Mouse (Mus musculus) kidney, embryonic 16.5 days (tissue): ENCODE results near the gene Gadd45g. TPM values are rescaled to one million over a fixed set of nuclear protein-coding genes. Genes with fewer than 3 reads are reported as not detected.

Source experiments
- ATAC-seq: fragments of 200-750 bp; cut with Nextera tagmentation; 2 replicates; pipeline ENCODE4 v1.8.0; 2017; ENCODE audit warnings: moderate TSS enrichment; ENCODE audit not compliant: low FRiP score, low TSS enrichment
- H3K27ac ChIP-seq: fragments of 300-500 bp; sonication (generic); 2 replicates; pipeline ENCODE4 v1.5.1; 2014; ENCODE audit warnings: low read length
- H3K27me3 ChIP-seq: fragments of 300-500 bp; sonication (generic); 2 replicates; pipeline ENCODE4 v1.6.1; 2014; ENCODE audit warnings: low read length, control low read depth, mixed read lengths; ENCODE audit not compliant: insufficient read depth
- H3K36me3 ChIP-seq: fragments of 300-500 bp; sonication (generic); 2 replicates; pipeline ENCODE4 v1.6.1; 2014; ENCODE audit warnings: low read length, control low read depth, mixed read lengths; ENCODE audit not compliant: insufficient read depth
- H3K4me1 ChIP-seq: fragments of 300-500 bp; sonication (generic); 2 replicates; pipeline ENCODE4 v1.6.1; 2014; ENCODE audit warnings: low read length, control low read depth, mixed read lengths; ENCODE audit not compliant: insufficient read depth
- H3K4me2 ChIP-seq: fragments of 300-500 bp; sonication (generic); replicated peaks from 2 replicates; pipeline ENCODE4 v1.6.1; 2014; ENCODE audit warnings: low read depth, low read length
- H3K4me3 ChIP-seq: fragments of 300-500 bp; sonication (generic); 2 replicates; pipeline ENCODE4 v1.5.1; 2014; ENCODE audit warnings: mild to moderate bottlenecking, low read length
- H3K9ac ChIP-seq: fragments of 300-500 bp; sonication (generic); replicated peaks from 2 replicates; pipeline ENCODE4 v1.6.1; 2014; ENCODE audit warnings: low read length
- H3K9me3 ChIP-seq: fragments of 300-500 bp; sonication (generic); 2 replicates; pipeline ENCODE4 v1.6.1; 2016; ENCODE audit warnings: low read length, control low read depth
- WGBS: fragments of 180-500 bp; shearing (Covaris S2); extraction: QIAGEN DNeasy Blood & Tissue Kit; methylation state at CpG from one replicate; pipeline ENCODE4 v1.1.7; 2014; 5-methylcytosine and 5-hydroxymethylcytosine counted together
- polyA plus RNA-seq: library from polyadenylated mRNA; unstranded; fragments of >200 nt; fragmentation: Nextera tagmentation; extraction: Ambion mirVana; gene quantifications from 2 replicates; pipeline ENCODE4 v1.2.1, GENCODE M21; 2015

Gene Gadd45g
- polyA plus RNA-seq, 1 experiment from 2014 or later: 48.5 TPM

DNA sequence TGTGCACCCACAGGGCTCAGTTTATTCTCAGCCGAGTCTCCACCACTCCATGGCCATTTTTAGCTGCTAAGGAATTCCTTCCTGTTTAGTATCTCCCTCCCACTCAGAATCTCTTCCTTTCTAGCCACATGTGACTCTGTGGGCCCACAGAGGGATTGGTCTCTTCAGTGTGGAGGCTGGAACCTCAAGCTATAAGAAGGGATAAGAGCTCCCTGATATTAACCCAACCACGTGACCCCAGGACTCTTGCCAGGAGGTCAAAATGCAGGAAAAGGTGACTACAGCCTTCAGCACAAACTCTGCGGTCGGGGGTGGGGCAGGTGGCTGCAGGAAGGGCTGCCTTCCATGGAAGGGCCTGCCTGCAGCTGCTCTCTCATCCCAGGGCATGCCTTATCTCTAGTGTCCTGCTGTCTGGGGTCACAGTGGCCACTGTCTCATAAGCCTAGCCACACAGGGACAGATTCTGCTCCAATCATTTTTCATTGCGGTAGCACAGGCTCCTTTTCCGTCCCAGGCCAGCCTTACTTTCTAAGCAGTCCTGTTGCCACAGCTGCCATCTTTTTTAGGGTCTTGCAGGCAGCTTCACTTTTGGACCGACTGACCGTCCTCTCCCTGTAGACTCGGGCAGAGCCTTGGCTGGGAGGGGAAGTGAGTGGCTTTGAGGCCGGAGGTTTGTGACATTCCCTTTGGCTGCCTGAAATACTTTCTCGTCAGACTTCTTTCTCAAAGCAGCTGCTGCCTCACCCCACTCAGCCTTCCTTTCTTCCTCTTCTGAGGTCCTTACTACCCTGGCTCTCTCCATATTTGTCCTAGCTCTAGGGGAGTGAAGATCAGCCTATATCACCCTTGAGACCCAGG lies 35.0 kb downstream of the Gadd45g start:
- no peak overlapping the region for H3K4me3 ChIP-seq
- no peaks in the 10 kb centered on the region for H3K36me3 ChIP-seq
- no peaks in the 10 kb centered on the region for H3K27me3 ChIP-seq
- H3K9me3 ChIP-seq: no peaks in the 10 kb centered on the region
- no peak overlapping the region for H3K27ac ChIP-seq
- no peak overlapping the region for H3K4me2 ChIP-seq
- no peak for ATAC-seq
- 50% methylated on average over 11 of the region's 11 CpGs for WGBS
- peaks cover 20% of the 10 kb centered on the region for H3K4me1 ChIP-seq
- H3K9ac ChIP-seq: no peak overlapping the region

DNA sequence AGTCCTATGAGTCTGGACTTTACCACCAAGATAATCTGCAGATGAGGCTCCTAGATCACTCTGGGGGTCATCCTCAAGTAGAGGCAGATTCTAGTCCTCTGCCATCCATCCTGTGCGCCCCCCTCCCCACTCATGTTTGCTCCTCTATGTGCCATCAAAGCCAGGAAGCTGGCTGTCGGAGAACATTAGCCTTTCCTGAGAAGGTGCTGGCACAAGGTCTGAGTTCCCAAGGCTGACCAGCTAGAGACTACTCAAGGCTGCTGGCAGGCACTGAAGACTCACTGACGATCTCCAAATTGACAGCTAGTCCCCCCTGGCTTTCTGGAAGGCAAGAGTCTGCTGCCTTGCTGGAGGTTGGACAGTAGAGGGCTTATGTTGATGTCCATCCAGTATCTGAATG lies 35.7 kb downstream of the Gadd45g start:
- ATAC-seq: no peak
- WGBS: 84% methylated on average over 3 of the region's 3 CpGs
- no peak overlapping the region for H3K4me2 ChIP-seq
- no peak overlapping the region for H3K4me3 ChIP-seq
- H3K9me3 ChIP-seq: no peaks in the 10 kb centered on the region
- H3K27me3 ChIP-seq: no peaks in the 10 kb centered on the region
- H3K9ac ChIP-seq: no peak overlapping the region
- no peak overlapping the region for H3K27ac ChIP-seq
- no peaks in the 10 kb centered on the region for H3K36me3 ChIP-seq
- H3K4me1 ChIP-seq: peaks cover 28% of the 10 kb centered on the region

DNA sequence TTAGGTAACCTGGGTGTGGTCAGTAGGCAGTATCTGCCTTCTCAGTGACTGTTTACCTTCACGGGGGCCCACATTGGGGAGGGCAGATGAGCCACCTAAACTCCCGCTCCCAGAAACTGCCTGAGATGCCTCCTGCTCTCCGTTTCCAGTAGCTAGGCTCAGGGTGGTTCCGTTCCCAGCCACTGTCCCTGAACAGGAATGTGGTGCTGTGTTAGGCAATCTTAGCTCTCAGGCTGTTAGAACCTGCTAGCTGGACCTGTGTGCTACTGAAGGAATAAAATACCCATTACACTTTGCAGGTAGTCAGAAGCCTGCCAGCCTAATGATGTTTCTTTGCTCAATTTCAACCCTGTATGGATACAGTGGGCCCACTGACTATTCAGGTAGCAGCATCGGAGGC lies 37.8 kb downstream of the Gadd45g start:
- Histone ChIP-seq H3K4me1 (peaks cover 28% of the 10 kb centered on the region), H3K36me3 (no peaks in the 10 kb centered on the region), H3K27me3 (no peaks in the 10 kb centered on the region), H3K27ac (no peak overlapping the region), H3K9ac (no peak overlapping the region), H3K4me3 (no peak overlapping the region), H3K4me2 (no peak overlapping the region), H3K9me3 (no peaks in the 10 kb centered on the region)
- no peak for ATAC-seq
- WGBS: 55% methylated on average over 5 of the region's 5 CpGs

DNA sequence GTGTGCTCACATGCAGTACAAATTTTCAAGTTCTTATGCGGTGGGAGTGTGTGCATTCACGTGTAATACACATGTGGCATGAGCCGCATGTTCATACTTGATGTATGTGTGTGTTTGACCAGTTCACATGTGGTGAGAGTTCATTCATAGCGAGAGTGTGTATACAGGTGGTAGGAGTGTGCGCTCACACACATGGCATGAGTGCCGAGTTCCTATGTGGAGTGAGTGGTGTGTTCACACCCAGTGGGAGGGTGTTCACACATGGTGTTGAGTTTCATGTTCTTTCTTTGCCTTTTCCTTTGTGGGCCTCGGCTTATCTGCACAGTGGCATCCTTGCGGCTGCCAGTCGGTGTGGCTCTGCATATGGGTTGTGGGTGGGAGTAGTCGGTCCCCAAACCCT lies 39.1 kb downstream of the Gadd45g start:
- no peak overlapping the region for H3K9ac ChIP-seq
- no peak for ATAC-seq

DNA sequence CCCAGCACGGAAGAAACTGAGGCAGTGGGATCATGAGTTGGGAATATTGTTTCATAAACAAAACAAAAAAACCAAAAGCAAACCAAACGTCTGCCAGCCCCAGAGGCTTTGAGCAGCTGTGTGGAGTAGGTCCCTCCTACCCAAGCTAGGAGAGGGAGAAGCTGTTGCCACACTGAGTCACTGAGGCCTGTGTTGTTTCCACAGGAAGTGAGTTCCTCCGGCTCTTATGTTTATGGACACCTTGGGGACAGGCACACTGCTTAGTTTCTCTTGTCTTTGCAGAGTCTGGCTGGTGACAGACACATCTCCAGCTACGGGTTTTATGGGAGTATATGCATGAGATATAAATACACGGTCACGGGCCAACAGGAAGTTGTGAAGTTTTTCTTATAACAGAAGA lies 39.6 kb downstream of the Gadd45g start:
- WGBS: 48% methylated on average over 6 of the region's 6 CpGs
- ATAC-seq: no peak

More for the DNA sequence above, 39.1 kb downstream of the Gadd45g start:
- Histone ChIP-seq H3K4me3 (no peak overlapping the region), H3K27me3 (no peaks in the 10 kb centered on the region), H3K9me3 (no peaks in the 10 kb centered on the region), H3K27ac (peak overlapping the region; percentile 55; the same call in 1 of the 2 replicates), H3K4me2 (no peak overlapping the region), H3K36me3 (no peaks in the 10 kb centered on the region), H3K4me1 (peaks cover 28% of the 10 kb centered on the region)
- WGBS: 90% methylated on average over 10 of the region's 10 CpGs

DNA sequence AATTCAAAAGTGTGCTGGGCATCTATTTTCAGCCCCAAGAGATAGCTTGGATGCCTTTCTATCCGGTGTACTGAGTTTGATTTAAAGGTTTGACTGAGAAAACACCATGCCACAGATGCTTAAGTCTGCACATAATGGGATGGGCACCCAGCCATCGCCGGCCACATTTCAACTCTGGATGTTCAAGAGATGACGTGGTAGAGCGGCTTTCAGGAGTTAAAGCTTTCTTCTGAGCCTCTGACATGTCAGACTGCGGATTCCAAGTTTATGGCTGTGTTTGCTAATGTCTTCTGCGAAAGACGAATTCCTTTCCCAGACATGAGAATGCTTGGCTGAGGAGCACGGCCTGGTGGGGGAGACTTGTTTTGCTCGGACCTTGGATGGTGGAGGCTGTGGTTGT lies 40.2 kb downstream of the Gadd45g start:
- no peak for ATAC-seq
- Histone ChIP-seq H3K27ac (peak overlapping the region; percentile 55), H3K27me3 (no peaks in the 10 kb centered on the region), H3K4me2 (no peak overlapping the region), H3K4me3 (no peak overlapping the region), H3K36me3 (no peaks in the 10 kb centered on the region), H3K9me3 (no peaks in the 10 kb centered on the region), H3K9ac (no peak overlapping the region), H3K4me1 (peaks cover 20% of the 10 kb centered on the region)
- WGBS: 30% methylated on average over 10 of the region's 10 CpGs

More for the DNA sequence above, 39.6 kb downstream of the Gadd45g start:
- Histone ChIP-seq H3K4me2 (no peak overlapping the region), H3K27me3 (no peaks in the 10 kb centered on the region), H3K36me3 (no peaks in the 10 kb centered on the region), H3K4me1 (peaks cover 26% of the 10 kb centered on the region), H3K9ac (no peak overlapping the region), H3K27ac (peak overlapping the region; percentile 55; the same call in 1 of the 2 replicates), H3K9me3 (no peaks in the 10 kb centered on the region), H3K4me3 (no peak overlapping the region)

DNA sequence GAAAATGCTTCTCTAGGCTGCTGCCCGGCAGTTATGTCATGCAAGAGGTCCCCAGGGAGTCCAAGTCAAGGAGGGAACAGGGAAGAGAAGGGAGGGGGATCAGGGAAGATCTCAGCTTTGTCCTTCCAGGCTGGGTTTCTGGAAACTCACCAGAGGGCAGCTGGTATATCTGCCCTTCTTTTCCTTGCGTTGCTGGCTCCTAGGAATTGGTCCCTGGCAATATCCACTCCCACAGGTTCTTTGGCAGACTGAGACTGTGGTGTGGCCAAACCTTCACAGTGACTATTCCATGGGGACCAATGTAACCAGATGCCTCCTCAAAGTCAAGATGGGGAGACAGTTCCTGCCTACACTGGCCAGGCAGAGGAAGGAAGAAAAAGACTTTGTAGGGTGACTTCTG lies 41.9 kb downstream of the Gadd45g start:
- Histone ChIP-seq H3K27me3 (no peaks in the 10 kb centered on the region), H3K36me3 (no peaks in the 10 kb centered on the region), H3K4me2 (no peak overlapping the region), H3K4me3 (no peak overlapping the region), H3K4me1 (peaks cover 17% of the 10 kb centered on the region), H3K27ac (no peak overlapping the region), H3K9ac (no peak overlapping the region), H3K9me3 (no peaks in the 10 kb centered on the region)
- no peak for ATAC-seq
- 77% methylated on average over 2 of the region's 2 CpGs for WGBS

DNA sequence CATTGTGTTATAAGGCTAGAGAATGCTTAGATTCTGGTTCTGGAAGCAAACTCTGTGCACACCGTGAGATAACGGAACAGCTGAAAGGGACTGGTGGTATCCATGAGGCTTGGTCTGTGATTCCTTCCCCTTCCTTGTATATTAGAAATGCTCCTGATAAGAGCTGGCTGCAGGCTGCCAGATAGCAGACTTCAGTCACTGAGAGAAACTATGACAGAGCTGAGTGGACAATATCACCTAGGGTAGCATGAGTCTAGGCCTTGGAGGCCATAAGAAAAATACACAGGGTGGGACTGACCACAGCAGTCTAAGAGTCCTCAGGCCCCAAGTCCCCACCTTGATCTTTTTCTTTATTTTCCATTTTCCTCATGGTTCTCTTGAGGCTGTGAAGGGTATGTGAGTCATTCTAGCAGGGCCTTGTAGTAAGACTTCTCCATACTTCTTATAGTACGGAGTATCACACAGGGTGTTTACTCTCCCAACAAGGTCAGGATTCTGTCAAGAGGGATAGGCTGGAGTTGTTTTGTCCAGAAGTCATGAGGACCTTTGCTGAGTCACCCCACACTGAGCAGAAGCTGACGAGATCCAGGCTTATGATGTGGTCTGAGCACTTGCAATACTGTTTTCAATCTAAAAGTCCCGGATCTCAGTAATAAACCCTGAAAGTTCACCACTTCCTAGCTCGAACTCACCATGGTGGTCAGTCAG lies 45.5 kb downstream of the Gadd45g start:
- Histone ChIP-seq H3K9ac (no peak overlapping the region), H3K36me3 (no peaks in the 10 kb centered on the region), H3K4me3 (no peak overlapping the region), H3K27me3 (no peaks in the 10 kb centered on the region), H3K4me1 (peaks cover 3% of the 10 kb centered on the region; the same call in 1 of the 2 replicates), H3K9me3 (peaks cover 7% of the 10 kb centered on the region; the same call in 1 of the 2 replicates), H3K4me2 (no peak overlapping the region), H3K27ac (no peak overlapping the region)
- WGBS: 93% methylated on average over 6 of the region's 6 CpGs
- ATAC-seq: no peak

DNA sequence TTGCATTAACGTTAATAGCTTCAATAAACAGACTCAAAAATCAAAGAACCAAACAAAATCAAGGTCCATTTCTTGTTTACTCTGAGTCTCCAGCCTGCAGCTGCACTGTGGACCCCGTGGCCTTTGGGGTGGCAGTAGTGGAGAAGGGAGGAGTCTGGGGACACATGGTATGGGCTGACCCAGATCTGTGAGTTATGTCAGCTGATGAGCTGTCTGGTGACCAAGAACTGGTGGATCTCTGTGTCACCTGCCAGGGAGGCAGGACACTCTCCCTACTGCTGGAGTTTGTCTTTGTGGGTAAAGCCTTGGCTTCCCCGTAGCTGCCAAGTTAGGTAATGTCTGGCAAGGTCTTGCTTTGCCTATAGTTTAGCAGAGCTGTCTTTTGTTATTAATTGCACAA lies 51.1 kb downstream of the Gadd45g start:
- Histone ChIP-seq H3K36me3 (no peaks in the 10 kb centered on the region), H3K4me1 (peaks cover 4% of the 10 kb centered on the region), H3K9me3 (peaks cover 7% of the 10 kb centered on the region; the same call in 1 of the 2 replicates), H3K27ac (no peak overlapping the region), H3K4me2 (no peak overlapping the region), H3K4me3 (no peak overlapping the region), H3K9ac (no peak overlapping the region), H3K27me3 (no peaks in the 10 kb centered on the region)
- ATAC-seq: no peak
- 78% methylated on average over 3 of the region's 3 CpGs for WGBS
